Mouse (Mus musculus) heart, postnatal 0 days (tissue): Measurements from ENCODE around the gene Prpsap2.

Experiments
- CTCF ChIP-seq: IDR thresholded peaks from 2 replicates; pipeline ENCODE4 v1.5.1; 2016; ENCODE audit warnings: antibody characterized with exemption, control low read depth, low read depth
- EP300 ChIP-seq: IDR thresholded peaks from 2 replicates; pipeline ENCODE4 v1.6.1; 2016; ENCODE audit warnings: antibody characterized with exemption, low read depth

- TF ChIP-seq EP300: no peak
- TF ChIP-seq CTCF: no peak
These were observed 29.2 kb downstream of the Prpsap2 start for GRCm38 (mm10) chr11:61732672-61733071.
